Mouse (Mus musculus) intestine, postnatal 0 days (tissue): ENCODE results near the gene Chpf. TPM values are rescaled to one million over a fixed set of nuclear protein-coding genes. Genes with fewer than 3 reads are reported as not detected.

ENCODE experiments used
- ATAC-seq: fragments of 200-750 bp; cut with Nextera tagmentation; 2 replicates; pipeline ENCODE4 v1.8.0; 2017; ENCODE audit warnings: mild to moderate bottlenecking, moderate TSS enrichment, moderate library complexity
- H3K27ac ChIP-seq: fragments of 300-500 bp; sonication (generic); 2 replicates; pipeline ENCODE4 v1.5.1; 2014; ENCODE audit warnings: mild to moderate bottlenecking, low read depth, low read length, moderate library complexity
- H3K27me3 ChIP-seq: fragments of 300-500 bp; sonication (generic); replicated peaks from 2 replicates; pipeline ENCODE4 v1.6.1; 2014; ENCODE audit warnings: low read length, mixed read lengths; ENCODE audit not compliant: control insufficient read depth, insufficient read depth
- H3K36me3 ChIP-seq: fragments of 300-500 bp; sonication (generic); 2 replicates; pipeline ENCODE4 v1.6.1; 2014; ENCODE audit warnings: mild to moderate bottlenecking, moderate library complexity; ENCODE audit not compliant: control insufficient read depth, insufficient read depth
- H3K4me1 ChIP-seq: fragments of 300-500 bp; sonication (generic); replicated peaks from 2 replicates; pipeline ENCODE4 v1.6.1; 2014; ENCODE audit warnings: antibody characterized with exemption, low read length, mixed read lengths; ENCODE audit not compliant: control insufficient read depth, insufficient read depth
- H3K4me2 ChIP-seq: fragments of 300-500 bp; sonication (generic); replicated peaks from 2 replicates; pipeline ENCODE4 v1.6.1; 2014; ENCODE audit warnings: low read depth, mild to moderate bottlenecking, moderate library complexity
- H3K4me3 ChIP-seq: fragments of 300-500 bp; sonication (generic); 2 replicates; pipeline ENCODE4 v1.5.1; 2014; ENCODE audit warnings: low read depth, low read length
- H3K9ac ChIP-seq: fragments of 300-500 bp; sonication (generic); 2 replicates; pipeline ENCODE4 v1.6.1; 2014; ENCODE audit warnings: mild to moderate bottlenecking, low read depth, low read length
- H3K9me3 ChIP-seq: fragments of 300-500 bp; sonication (generic); 2 replicates; pipeline ENCODE4 v1.6.1; 2016; ENCODE audit warnings: mixed run types; ENCODE audit not compliant: control insufficient read depth
- CTCF ChIP-seq: sonication (generic); IDR thresholded peaks from 2 replicates; pipeline ENCODE4 v1.5.1; 2016; ENCODE audit warnings: low read depth, mild to moderate bottlenecking, control low read depth, antibody characterized with exemption, moderate library complexity
- WGBS: fragments of 180-500 bp; shearing (Covaris S2); extraction: QIAGEN DNeasy Blood & Tissue Kit; methylation state at CpG from one replicate; pipeline ENCODE4 v1.1.7; 2014; 5-methylcytosine and 5-hydroxymethylcytosine counted together
- polyA plus RNA-seq: library from polyadenylated mRNA; unstranded; fragments of >200 nt; fragmentation: Nextera tagmentation; extraction: Ambion mirVana; gene quantifications from 2 replicates; pipeline ENCODE4 v1.2.1, GENCODE M21; 2015

Chpf gene
- polyA plus RNA-seq, 1 experiment from 2014 or later: 22.3 TPM

DNA sequence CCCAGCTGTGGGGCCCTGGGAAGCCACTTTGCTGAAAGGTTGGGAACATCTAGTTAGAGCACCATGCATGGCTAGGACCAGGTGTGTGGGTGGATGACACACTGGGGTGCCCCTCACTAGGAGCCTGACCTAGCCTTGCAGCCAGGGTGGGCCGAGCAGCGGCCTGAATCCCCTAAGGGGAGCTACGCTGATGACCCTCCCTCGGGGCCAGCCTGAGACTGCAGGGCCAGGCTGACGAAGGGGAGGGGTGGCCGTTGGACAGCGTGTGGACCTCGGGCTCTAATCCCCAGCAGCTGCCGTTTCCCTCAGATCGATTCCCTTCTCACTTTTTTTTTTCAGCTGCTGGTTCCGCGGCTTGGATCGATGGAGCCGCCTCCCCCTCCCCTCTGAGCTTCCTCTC is 30.2 kb downstream of the Chpf start:
- Histone ChIP-seq H3K9me3 (no peaks in the 10 kb centered on the region), H3K4me1 (peaks cover 9% of the 10 kb centered on the region), H3K9ac (no peak overlapping the region), H3K27me3 (peaks cover 71% of the 10 kb centered on the region), H3K4me2 (no peak overlapping the region), H3K27ac (no peak overlapping the region), H3K36me3 (no peaks in the 10 kb centered on the region), H3K4me3 (no peak overlapping the region)
- no peak for ATAC-seq
- TF ChIP-seq CTCF: no peak
- 4% methylated on average over 14 of the region's 14 CpGs for WGBS

DNA sequence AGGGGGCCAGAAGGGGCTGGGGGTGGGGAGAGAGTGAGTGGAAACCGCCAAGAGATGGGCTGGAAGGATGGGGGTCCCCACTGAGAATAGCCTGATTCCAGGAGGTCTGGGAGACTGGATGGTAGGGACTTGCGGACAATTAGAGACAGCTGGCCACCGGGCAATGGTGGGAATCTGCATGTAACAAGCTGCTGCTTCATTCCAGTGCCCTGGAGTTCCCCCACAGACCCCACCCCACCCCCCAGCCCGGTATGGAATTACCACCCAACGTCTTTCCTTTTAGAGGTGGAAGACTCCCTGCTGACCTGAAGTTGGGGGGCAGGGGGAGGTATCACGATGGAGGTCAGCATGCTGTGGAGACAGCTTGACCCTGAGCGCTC is 31.1 kb downstream of the Chpf start:
- Histone ChIP-seq H3K4me3 (no peak overlapping the region), H3K4me2 (no peak overlapping the region), H3K36me3 (peaks cover 5% of the 10 kb centered on the region; the same call in 1 of the 2 replicates), H3K27me3 (peaks cover 68% of the 10 kb centered on the region), H3K9me3 (no peaks in the 10 kb centered on the region), H3K27ac (no peak overlapping the region), H3K9ac (no peak overlapping the region), H3K4me1 (peaks cover 9% of the 10 kb centered on the region)
- ATAC-seq: no peak
- no peak for TF ChIP-seq CTCF
- 8% methylated on average over 7 of the region's 7 CpGs for WGBS

DNA sequence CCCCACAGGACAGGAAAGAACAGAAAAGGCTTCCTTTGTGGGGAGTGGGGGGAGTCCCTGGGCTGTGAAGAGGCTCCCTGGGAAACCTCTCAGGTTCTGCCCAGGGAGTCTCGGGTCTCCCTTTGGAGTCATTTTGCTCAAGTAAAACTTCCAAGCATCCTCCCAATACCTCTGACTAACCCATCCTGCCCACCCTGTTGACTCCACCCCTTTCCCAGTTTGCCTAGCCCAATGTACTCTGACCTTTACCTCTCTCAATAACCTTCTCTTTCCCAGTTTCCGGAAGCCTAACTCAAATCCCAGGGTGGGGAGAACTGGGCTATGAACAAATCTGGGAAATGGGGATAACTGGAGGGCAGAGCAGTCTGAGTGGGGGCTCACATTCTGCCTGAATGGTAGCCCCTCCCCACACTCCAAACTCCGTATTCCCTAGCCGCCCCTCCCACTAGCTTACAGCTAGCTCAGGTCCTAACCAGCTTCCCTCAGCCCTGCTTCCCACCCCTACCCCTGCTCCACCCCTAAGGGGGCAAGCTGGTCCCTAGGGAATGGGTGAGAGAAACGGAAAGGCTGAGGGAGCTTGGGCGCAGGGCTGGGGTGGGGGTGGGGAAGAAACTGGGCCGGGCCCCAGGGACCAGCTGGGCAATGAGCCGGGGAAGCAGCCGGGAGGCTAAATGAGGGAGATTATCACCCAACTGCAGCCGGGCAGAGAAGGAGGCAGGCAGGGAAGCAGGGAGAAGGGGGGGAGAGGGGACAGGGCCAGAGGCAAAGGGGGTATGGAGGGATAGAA is 31.6 kb downstream of the Chpf start:
- H3K36me3 ChIP-seq: peaks cover 11% of the 10 kb centered on the region; the same call in 1 of the 2 replicates
- peaks cover 9% of the 10 kb centered on the region for H3K4me1 ChIP-seq
- no peak for TF ChIP-seq CTCF
- no peak overlapping the region for H3K9ac ChIP-seq
- ATAC-seq: no peak
- H3K9me3 ChIP-seq: no peaks in the 10 kb centered on the region
- peak overlapping the region; percentile 51 for H3K4me2 ChIP-seq
- 8% methylated on average over 10 of the region's 10 CpGs for WGBS
- no peak overlapping the region for H3K4me3 ChIP-seq
- peaks cover 64% of the 10 kb centered on the region for H3K27me3 ChIP-seq
- no peak overlapping the region for H3K27ac ChIP-seq

- H3K9me3 ChIP-seq: no peaks in the 10 kb centered on the region
- ATAC-seq: no peak
- no peak overlapping the region for H3K4me2 ChIP-seq
- H3K4me3 ChIP-seq: no peak overlapping the region
- peaks cover 9% of the 10 kb centered on the region for H3K4me1 ChIP-seq
- no peak overlapping the region for H3K27ac ChIP-seq
- H3K9ac ChIP-seq: no peak overlapping the region
- peaks cover 19% of the 10 kb centered on the region; the same call in 1 of the 2 replicates for H3K36me3 ChIP-seq
- WGBS: 7% methylated on average over 20 of the region's 20 CpGs
- H3K27me3 ChIP-seq: peaks cover 57% of the 10 kb centered on the region
- no peak for TF ChIP-seq CTCF
Measured at GRCm38 (mm10) chr1:75446656-75447055, 32.5 kb downstream of the Chpf start.

DNA sequence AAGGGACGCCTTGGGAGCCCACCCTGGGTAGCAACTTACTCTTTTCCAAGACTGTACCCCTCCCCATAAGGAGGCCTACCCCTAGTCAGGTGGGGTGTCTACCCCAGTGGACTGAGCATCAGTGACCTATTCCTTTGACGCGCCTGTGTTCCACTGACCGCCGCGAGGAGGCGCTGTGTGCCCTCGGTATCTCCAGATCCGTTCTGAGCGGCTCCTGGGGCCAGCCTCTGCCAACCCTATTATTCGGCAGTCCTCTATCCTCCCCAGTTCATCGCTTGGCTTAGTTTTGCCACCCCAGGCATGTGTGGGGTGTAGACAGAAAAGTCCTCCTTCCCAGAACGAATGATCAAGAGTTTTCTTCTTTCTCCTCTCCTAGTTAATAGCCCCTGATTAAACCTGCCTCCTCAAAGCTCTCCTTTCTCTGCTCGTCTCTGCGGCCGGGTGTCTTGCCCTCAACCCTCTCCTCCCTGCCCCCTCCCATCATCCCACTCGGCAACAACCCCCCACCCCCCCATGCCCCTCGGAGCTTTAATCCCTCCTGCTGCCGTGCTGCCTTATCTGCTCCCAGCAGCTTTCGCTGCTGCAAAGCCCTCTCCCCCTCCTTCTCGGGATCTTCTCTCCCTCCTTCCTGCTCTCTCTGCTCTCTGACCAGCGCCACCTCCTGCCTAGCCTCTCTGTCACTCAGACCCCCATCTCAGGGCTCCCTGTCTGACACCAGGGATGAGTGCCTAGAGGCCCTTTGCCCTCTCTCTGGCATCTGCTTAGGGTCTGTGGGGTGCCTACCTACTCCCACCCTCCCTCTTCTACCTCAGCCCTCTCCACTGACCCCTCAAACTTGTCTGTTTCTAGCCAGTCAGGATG is 33.1 kb downstream of the Chpf start:
- no peak overlapping the region for H3K4me3 ChIP-seq
- H3K9me3 ChIP-seq: no peaks in the 10 kb centered on the region
- peaks cover 9% of the 10 kb centered on the region for H3K4me1 ChIP-seq
- peaks cover 26% of the 10 kb centered on the region; the same call in 1 of the 2 replicates for H3K36me3 ChIP-seq
- 1% methylated on average over 22 of the region's 22 CpGs for WGBS
- H3K27me3 ChIP-seq: peaks cover 51% of the 10 kb centered on the region
- TF ChIP-seq CTCF: peak; percentile 93
- ATAC-seq: peak; percentile 45; the same call in 1 of the 2 replicates
- H3K9ac ChIP-seq: no peak overlapping the region
- H3K4me2 ChIP-seq: peak overlapping the region; percentile 51
- H3K27ac ChIP-seq: no peak overlapping the region

DNA sequence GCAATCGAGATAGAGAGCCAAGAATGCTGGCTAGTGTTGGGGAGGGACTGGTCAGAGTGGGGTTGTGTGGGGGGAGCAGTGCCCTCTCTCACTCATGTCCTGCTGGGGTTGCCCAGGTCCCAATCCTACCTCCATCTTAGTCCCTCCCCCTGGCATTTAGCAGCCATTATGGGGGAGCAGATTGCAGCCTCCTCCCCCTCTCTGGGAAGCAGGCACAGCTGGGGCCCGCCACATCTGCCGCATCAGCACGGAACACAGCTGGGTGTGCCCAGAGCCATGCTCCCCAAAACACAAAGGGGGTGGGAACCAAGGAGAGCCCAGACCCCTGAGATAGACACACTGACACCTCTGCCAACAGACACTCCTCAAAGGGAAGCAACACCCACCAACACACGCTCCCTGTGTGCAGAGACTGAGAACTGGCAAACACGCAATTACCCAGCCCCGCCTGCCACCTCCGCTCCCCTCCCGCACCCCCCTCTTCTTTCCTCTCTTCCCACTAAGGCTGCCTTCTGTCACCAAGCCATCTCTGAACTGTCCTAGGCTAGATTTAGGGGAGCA is 33.9 kb downstream of the Chpf start:
- Histone ChIP-seq H3K4me1 (peaks cover 9% of the 10 kb centered on the region), H3K9me3 (no peaks in the 10 kb centered on the region), H3K27me3 (peaks cover 43% of the 10 kb centered on the region), H3K4me2 (no peak overlapping the region), H3K9ac (no peak overlapping the region), H3K27ac (no peak overlapping the region), H3K4me3 (no peak overlapping the region), H3K36me3 (peaks cover 33% of the 10 kb centered on the region; the same call in 1 of the 2 replicates)
- no peak for ATAC-seq
- WGBS: 18% methylated on average over 9 of the region's 9 CpGs
- no peak for TF ChIP-seq CTCF
